Mouse (Mus musculus): ENCODE measurements around the gene Dctn3. TPM values are rescaled to one million over a fixed set of nuclear protein-coding genes. Genes with fewer than 3 reads are reported as not detected.
"Not testable (repeated sequence)": the region's sequence is repeated elsewhere in the genome, so short reads cannot be mapped to it uniquely, and the experiment has no call there.

Dctn3 gene
- polyA plus RNA-seq, 1 experiment from 2014 or later: 320 TPM

DNA sequence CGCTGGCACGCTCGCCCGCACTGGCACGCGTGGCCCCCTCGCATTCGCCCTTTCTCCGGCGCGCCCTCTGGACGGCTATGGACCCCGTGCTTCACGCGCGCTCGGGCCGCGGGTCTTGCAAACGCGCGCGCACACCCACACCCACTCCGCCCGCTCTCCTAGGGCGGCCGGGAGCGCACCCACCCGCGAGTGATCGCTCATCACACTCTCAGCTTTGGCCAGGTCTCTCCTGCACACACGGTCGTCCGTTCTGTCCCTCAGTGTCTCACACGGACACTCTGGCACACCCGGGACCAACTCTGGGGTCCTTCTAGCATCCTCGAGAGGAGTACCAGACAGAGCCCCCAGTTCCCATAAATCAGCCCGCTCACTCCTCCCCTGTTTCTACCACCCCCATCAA, 27.2 kb downstream of the Dctn3 start:
- H3K9ac ChIP-seq (replicated peaks); H3K36me3 ChIP-seq; ATAC-seq (ENCODE audit: low FRiP score); H3K4me1 ChIP-seq; H3K27me3 ChIP-seq (replicated peaks); H3K27ac ChIP-seq (replicated peaks); H3K9me3 ChIP-seq (replicated peaks): not testable (repeated sequence)
- peak overlapping the region; percentile 47 for H3K4me2 ChIP-seq
- peak overlapping the region; percentile 28 for H3K4me3 ChIP-seq (replicated peaks)
- 1% methylated on average over 12 of the region's 38 CpGs for WGBS

DNA sequence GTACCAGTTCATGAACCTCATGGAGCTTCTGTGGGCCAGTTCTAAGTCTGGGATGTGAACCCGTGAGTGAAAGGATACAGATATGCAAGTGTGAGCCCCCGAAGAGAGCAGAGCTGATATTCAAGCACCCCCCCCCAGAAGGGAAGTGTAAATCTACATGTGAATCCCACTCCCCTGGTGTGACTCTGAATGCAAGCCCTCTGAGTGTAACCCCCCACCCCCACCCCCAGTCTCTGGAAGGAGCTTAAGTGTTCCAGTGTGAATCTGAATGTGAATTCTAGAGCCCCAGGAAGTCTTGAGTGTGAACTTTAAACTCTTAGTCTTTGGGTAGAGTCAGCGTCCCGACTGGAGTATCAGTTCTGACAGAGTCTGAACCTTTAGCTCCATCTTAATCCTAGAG, 29.5 kb downstream of the Dctn3 start:
- WGBS: 8% methylated on average over 4 of the region's 4 CpGs
- not testable (repeated sequence) for H3K27me3 ChIP-seq (replicated peaks); H3K9me3 ChIP-seq (replicated peaks); H3K9ac ChIP-seq (replicated peaks); ATAC-seq (ENCODE audit: low FRiP score); H3K27ac ChIP-seq (replicated peaks); H3K4me3 ChIP-seq (replicated peaks); H3K36me3 ChIP-seq; H3K4me1 ChIP-seq
- peak overlapping the region; percentile 31 for H3K4me2 ChIP-seq

DNA sequence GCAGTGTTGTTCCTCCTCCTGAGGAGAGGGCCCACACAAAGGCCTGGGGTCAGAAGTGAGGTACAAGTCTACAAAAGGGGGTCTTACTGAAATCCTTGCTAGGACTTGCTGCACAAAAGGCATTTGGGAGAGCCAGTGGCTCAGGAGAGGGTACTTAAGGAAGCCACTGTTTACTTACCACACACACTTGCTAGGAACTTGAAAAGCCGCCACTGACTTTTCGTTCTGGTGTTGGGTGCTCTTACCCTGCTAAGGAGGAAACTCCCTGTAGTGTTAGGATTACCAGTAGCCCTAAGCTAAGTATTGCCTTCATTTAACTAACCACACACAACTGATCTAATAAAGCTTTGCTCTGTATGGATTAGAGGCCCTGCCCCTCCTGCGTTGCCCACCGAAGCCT, 33.0 kb downstream of the Dctn3 start:
- not testable (repeated sequence) for H3K27me3 ChIP-seq (replicated peaks); H3K4me1 ChIP-seq; H3K9me3 ChIP-seq (replicated peaks); H3K9ac ChIP-seq (replicated peaks); H3K36me3 ChIP-seq; H3K4me2 ChIP-seq; H3K4me3 ChIP-seq (replicated peaks); H3K27ac ChIP-seq (replicated peaks); ATAC-seq (ENCODE audit: low FRiP score)
- WGBS: no CpG with 5 or more reads among the region's 4 CpGs

DNA sequence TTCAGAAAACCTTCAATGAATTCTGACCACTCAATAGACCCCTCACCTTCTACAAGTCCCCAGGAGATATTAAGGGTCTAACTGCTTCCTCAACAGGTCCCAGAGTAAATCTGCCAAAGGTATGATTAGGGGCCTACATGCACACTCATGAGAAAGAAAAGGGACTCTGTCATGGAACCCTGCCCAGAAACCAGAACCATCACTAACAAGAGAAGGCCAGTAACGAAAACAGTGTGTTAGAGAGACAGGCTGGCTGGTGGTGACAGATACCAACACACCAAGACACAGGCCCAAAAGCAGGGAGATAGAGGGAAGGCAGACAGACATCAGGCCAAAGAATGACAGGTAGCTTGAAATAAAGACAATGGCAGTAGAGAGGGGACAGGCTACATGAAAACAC, 34.4 kb downstream of the Dctn3 start:
- not testable (repeated sequence) for H3K27me3 ChIP-seq (replicated peaks); H3K4me3 ChIP-seq (replicated peaks); ATAC-seq (ENCODE audit: low FRiP score); H3K9ac ChIP-seq (replicated peaks); H3K4me1 ChIP-seq; H3K36me3 ChIP-seq; H3K4me2 ChIP-seq; H3K9me3 ChIP-seq (replicated peaks)
- 41% methylated on average over 1 of the region's 1 CpGs for WGBS
- 0 out of 2 replicates have a peak overlapping the region, but pooled peaks have one; percentile 41 for H3K27ac ChIP-seq (replicated peaks)

DNA sequence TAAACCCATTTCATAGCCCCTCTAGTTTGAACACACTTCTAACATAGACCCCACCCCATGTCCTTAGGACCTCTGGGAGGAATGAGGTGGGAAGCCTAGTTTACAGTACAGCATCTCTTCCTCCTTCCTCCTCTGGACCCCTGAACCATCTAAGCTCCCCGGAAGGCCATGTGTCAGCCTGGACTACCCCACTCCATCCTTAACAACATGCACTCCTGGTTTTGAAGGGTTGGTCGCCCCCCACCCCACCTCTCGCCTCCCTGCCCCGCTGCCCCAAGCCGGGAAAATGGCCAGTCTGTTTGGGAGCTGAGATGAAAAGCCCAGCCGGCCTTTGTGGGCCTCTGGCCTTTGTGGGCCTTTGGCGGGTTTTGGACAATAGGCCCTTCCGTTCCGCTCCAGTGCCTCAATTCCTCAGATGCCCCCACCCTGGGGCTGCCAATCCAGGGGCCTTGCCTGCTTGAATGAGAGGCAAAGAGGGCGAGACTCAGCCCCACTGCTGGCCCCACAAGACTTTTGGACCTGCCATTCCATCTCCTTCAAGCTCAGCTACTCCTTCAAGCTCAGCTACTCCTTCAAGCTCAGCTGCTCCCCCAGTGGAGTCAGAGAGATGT, 37.0 kb downstream of the Dctn3 start:
- not testable (repeated sequence) for H3K9me3 ChIP-seq (replicated peaks); H3K27ac ChIP-seq (replicated peaks); H3K36me3 ChIP-seq; H3K4me3 ChIP-seq (replicated peaks); ATAC-seq (ENCODE audit: low FRiP score); H3K4me2 ChIP-seq; H3K27me3 ChIP-seq (replicated peaks); H3K9ac ChIP-seq (replicated peaks)
- WGBS: 9% methylated on average over 9 of the region's 10 CpGs
- peaks cover 19% of the 10 kb centered on the region for H3K4me1 ChIP-seq

DNA sequence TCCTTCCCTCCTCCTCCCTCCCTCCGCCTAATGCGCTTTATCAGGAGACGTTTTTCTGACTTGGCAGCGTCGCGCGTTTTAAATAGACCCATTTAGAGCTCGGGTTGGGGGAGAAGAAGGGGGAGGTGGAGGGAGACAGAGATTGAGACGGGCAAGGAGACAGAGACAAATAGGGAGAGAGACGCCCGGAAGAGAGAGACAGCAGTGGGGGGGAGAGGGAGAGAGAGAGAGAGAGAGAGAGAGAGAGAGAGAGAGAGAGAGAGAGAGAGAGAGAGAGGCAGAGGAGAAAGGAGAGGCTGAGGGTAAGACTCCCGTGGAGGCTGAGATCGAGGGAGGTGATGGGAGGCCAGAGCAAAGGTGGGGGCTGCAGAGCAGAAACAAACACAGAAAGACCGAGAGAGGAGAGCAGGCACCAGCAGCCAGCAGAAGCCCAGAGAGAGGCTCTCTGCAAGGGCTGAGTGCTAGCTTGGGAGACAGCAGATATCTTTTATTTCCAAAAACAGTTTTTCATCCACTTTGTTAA, 38.0 kb downstream of the Dctn3 start:
- H3K9ac ChIP-seq (replicated peaks); H3K9me3 ChIP-seq (replicated peaks); H3K36me3 ChIP-seq; H3K4me3 ChIP-seq (replicated peaks); H3K27ac ChIP-seq (replicated peaks); ATAC-seq (ENCODE audit: low FRiP score); H3K27me3 ChIP-seq (replicated peaks): not testable (repeated sequence)
- Histone ChIP-seq H3K4me2 (peak overlapping the region; percentile 46), H3K4me1 (peaks cover 23% of the 10 kb centered on the region)
- 0% methylated on average over 10 of the region's 14 CpGs for WGBS

DNA sequence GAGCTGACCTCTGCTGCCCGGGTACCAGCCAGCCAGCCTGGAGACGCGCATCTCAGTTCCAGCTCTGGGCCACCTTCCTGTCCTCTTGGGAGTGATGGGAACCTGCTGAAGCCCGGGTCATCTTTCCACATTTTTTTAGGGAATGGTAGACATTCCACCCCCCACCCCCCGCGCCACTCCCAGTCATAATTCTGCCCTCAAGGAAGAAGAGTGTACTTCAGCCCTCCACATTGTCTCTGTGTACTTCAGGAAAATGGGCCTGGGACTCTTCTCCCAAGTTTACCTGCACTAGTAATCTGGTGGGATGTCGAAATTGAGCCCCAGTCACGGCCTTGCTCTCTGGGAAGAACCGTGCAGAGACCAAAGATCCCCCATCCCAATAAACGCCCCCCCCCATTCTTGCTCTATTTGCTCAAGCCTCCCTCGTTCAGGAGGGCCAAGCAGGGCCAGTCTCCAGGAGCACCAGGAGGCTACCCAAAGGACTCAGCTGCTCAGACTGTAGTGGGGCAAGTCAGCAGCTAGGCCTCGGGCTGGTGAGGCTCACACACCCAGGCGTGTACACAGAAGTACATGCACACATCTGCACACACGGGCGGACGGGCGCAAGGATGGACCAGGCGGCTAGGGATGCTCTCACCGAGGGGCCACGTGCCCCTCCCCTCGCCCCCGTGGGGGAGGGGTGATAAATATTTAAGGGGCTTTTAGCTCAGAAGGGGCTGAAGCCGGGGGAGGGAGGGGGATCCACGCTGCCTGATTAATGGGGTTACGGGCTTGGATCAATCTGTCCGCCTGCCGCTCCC, 38.6 kb downstream of the Dctn3 start:
- Histone ChIP-seq H3K27ac (replicated peaks) (peak overlapping the region; percentile 45; the same call in 1 of the 2 replicates), H3K4me3 (replicated peaks) (peak overlapping the region; percentile 25; the same call in 1 of the 2 replicates), H3K4me2 (peak overlapping the region; percentile 46), H3K4me1 (peaks cover 29% of the 10 kb centered on the region)
- not testable (repeated sequence) for H3K27me3 ChIP-seq (replicated peaks); H3K9me3 ChIP-seq (replicated peaks); H3K9ac ChIP-seq (replicated peaks); H3K36me3 ChIP-seq
- peak; percentile 32 for ATAC-seq (ENCODE audit: low FRiP score)
- whole genome bisulfite sequencing: 3% methylated on average over 24 of the region's 27 CpGs

DNA sequence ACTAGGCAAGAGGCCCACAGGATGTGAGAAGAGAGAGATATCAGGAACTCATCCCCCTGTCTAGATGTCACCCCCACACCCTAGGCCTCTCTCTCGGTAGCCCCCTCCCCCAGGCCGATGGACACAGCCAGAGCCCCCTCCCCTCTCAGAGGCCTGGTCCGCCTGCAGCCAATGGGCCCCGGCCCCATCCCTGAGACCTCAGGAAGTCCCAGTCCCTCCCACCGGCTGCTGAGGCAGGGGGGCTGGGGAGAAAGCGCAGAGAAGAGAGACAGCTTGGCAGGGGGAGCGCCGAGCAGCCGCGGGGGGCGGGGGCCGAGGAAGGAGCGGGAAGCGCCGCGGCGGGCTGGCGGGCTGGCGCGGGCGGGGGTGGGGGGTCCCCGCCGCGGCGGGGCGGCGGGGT, 39.7 kb downstream of the Dctn3 start:
- not testable (repeated sequence) for H3K27ac ChIP-seq (replicated peaks); H3K27me3 ChIP-seq (replicated peaks); H3K9ac ChIP-seq (replicated peaks); H3K9me3 ChIP-seq (replicated peaks); H3K36me3 ChIP-seq
- peak overlapping the region; percentile 48 for H3K4me2 ChIP-seq
- 0% methylated on average over 5 of the region's 27 CpGs for WGBS
- H3K4me3 ChIP-seq (replicated peaks): peak overlapping the region; percentile 26
- peaks cover 38% of the 10 kb centered on the region for H3K4me1 ChIP-seq
- peak; percentile 23; the same call in 1 of the 2 replicates for ATAC-seq (ENCODE audit: low FRiP score)

DNA sequence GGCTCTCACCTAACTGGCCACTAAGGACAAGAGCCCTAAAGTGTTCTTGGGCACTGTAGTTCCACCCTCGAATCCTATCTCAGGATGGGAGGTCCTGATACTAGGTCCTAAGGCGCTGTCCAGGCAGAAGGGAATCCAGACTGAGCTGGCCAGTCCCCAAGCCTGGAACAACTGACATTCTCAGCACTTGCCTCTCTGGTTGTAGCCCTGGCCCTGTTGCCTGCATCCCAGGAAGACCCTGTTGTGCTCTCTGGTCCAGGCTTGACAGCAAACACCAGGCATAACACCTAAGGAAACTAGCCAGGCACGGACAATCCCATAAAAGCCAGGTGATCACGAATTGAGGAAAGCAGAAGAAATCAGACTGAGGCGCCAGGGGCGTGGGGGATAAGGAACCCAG, 40.2 kb downstream of the Dctn3 start:
- H3K27ac ChIP-seq (replicated peaks): peak overlapping the region; percentile 61; the same call in 1 of the 2 replicates
- H3K4me2 ChIP-seq: peak overlapping the region; percentile 48
- 0 out of 2 replicates have a peak overlapping the region, but pooled peaks have one; percentile 5 for H3K4me3 ChIP-seq (replicated peaks)
- H3K36me3 ChIP-seq: no peaks in the 10 kb centered on the region
- H3K4me1 ChIP-seq: peaks cover 43% of the 10 kb centered on the region
- WGBS: 33% methylated on average over 6 of the region's 6 CpGs
- no peaks in the 10 kb centered on the region for H3K27me3 ChIP-seq (replicated peaks)
- H3K9me3 ChIP-seq (replicated peaks): no peaks in the 10 kb centered on the region
- H3K9ac ChIP-seq (replicated peaks): no peak overlapping the region
- ATAC-seq (ENCODE audit: low FRiP score): no peak

DNA sequence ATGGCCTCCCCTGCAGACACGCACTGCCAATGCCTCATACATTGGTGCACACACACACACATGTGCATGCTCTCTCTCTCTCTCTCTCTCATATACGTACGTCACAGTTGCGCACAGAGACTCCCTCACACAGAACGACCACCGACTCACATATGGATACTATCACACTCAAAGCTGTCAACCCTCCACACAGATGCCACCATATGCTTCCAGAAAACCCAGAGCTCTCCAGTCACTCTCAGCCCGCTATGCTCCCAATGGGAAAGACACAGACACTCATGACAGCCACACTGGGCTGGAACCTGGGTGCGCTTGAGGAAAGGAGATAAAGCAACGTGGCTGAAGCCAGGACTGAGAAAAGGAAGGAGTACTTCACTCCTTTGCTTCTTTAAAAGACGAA, 41.0 kb downstream of the Dctn3 start:
- Histone ChIP-seq H3K4me2 (no peak overlapping the region), H3K4me1 (peaks cover 51% of the 10 kb centered on the region), H3K4me3 (replicated peaks) (no peak overlapping the region), H3K36me3 (no peaks in the 10 kb centered on the region), H3K27me3 (replicated peaks) (no peaks in the 10 kb centered on the region), H3K9ac (replicated peaks) (no peak overlapping the region), H3K27ac (replicated peaks) (no peak overlapping the region), H3K9me3 (replicated peaks) (no peaks in the 10 kb centered on the region)
- ATAC-seq (ENCODE audit: low FRiP score): no peak
- WGBS: 63% methylated on average over 10 of the region's 10 CpGs

DNA sequence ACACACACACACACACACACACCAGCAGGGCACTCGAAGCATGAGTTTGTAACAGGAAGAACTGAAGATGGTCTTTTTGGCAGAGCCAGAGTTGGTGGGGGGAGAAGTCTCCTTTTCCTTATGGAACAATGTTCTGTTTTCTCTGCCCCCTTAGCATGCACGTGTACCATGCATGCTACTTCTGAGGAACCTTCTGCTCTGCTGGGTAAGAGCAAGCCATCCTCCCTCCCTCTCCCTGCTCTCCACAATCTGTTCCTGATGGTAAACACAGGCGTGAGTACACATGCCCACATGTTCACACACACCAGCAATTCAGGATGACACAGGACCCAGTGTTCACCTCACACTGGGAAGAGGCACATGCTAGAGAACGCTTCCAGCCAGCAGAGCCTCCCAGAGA, 41.8 kb downstream of the Dctn3 start:
- Histone ChIP-seq H3K4me2 (no peak overlapping the region), H3K27me3 (replicated peaks) (no peaks in the 10 kb centered on the region), H3K9ac (replicated peaks) (no peak overlapping the region), H3K36me3 (no peaks in the 10 kb centered on the region), H3K27ac (replicated peaks) (no peak overlapping the region), H3K4me1 (peaks cover 59% of the 10 kb centered on the region), H3K9me3 (replicated peaks) (no peaks in the 10 kb centered on the region), H3K4me3 (replicated peaks) (no peak overlapping the region)
- ATAC-seq (ENCODE audit: low FRiP score): no peak
- 64% methylated on average over 4 of the region's 4 CpGs for WGBS

DNA sequence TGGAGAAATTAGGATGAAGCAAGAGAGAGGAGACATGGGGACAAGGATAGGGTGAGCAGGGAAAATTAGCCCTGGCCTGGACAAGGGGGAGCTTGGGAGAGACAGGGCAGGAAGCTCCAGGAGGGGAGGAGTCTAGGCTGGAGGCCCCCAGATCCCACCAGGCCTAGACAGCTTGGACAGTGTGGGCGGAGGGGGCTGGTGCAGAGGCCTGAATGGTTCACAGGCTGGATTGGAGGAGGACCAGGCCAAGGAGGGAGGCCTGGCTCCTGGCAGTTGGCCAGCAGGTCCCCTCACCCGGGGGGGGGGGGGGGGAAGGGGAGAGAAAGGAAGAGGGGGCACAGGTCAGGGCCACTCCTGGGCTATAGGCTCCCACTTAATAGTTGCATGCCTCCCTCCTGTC, 43.7 kb downstream of the Dctn3 start:
- no peak overlapping the region for H3K9ac ChIP-seq (replicated peaks)
- ATAC-seq (ENCODE audit: low FRiP score): no peak
- peak overlapping the region; percentile 54 for H3K27ac ChIP-seq (replicated peaks)

More for the DNA sequence above, 43.7 kb downstream of the Dctn3 start:
- H3K4me3 ChIP-seq (replicated peaks): no peak overlapping the region
- no peaks in the 10 kb centered on the region for H3K9me3 ChIP-seq (replicated peaks)
- WGBS: no CpG with 5 or more reads among the region's 2 CpGs
- peaks cover 73% of the 10 kb centered on the region for H3K4me1 ChIP-seq
- no peaks in the 10 kb centered on the region for H3K27me3 ChIP-seq (replicated peaks)
- H3K4me2 ChIP-seq: no peak overlapping the region
- no peaks in the 10 kb centered on the region for H3K36me3 ChIP-seq
